Mouse (Mus musculus): ENCODE measurements at regions not wholly inside any gene's neighbourhood (a gene's known extent, or its start where the extent isn't known, plus 50 kb on each side); places are given as distances from the start of the nearest gene placed in this dataset.

GRCm38 (mm10) chr14:80083724-80084123 is 99.8 kb downstream of the Olfm4 start:
- no peak for DNase-seq (ENCODE audit: low spot score)

DNA sequence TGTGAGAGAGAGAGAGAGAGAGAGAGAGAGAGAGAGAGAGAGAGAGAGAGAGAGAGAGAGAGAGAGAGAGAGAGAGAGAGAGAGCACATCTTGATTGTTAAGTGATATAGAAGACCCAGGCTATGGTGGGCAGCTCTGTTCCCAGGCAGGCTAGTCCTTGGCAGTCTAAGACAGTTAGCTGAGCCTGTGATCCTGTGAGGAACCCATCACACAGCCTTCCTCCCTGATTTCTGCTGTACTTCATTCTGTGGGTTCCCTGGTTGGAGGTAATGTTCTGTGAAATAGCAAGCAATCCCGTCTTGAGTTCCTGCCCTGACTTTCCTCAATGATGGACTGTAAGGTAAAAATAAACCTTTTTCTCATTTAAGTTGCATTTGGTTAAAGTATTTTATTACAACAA is 113.4 kb downstream of the Olfm4 start:
- DNase-seq (ENCODE audit: low spot score), result no peak

- DNase-seq (ENCODE audit: low spot score), result no peak
These were observed 129.3 kb downstream of the Olfm4 start for GRCm38 (mm10) chr14:80113115-80113687.

DNA sequence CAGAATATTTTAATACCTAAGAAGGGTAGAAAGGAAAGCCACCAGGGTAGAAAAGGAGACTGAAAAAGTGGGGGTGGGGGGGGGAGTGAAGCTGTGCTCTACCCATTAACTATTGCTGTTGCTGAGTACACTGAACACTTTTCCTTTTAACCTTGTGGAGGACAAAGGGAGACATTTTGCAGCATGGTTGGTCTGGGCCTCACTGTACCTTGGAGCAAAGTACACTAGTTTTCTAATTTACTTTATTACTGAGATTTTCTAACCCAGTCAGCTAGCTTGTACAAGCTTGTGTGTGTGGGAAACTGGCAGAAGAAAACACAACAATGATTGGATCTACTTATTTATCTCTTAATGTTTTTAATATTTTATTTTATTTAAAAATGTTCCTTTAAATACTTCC is 130.4 kb downstream of the Olfm4 start:
- no peak for DNase-seq (ENCODE audit: low spot score)

DNA sequence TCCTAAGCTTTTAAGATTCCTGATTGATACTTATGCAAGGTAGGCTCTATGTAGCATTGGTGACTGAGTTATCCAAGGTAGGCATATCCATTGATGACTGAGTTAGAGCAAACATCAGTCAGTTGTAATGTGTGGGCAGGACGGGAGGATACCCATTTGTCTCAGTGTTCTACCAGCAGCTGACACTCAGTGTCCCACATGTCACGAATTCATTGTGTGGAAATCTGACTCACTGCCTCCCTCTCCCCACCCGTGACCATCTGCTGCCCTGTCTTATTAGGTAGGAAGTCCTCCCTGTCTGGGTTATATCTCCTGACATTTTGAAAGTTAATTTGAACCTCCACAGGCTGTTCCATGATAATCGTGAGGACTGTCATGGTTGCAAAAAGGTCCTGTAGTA is 141.3 kb downstream of the Olfm4 start:
- no peak for DNase-seq (ENCODE audit: low spot score)

- DNase-seq (ENCODE audit: low spot score), result no peak
These were observed 144.3 kb downstream of the Olfm4 start for GRCm38 (mm10) chr14:80128181-80128580.

DNA sequence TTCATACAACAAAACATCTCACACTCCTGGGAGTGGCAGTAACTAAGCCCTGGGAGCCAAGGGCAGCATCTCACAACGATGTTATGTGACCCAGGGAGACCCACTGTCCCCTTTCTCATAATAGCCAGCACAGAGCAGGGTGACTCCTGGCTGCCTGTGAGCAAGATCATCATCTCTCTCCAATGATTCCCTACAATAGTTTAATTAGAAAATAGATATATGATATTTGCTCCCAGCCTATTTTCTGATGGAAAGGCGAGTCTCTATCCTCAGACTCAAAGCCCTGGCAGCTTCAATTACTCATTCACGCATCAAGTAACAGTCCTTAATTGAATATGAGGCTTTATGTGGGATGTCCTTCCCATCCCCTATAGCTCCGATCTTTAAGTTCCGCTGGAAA is 153.7 kb downstream of the Olfm4 start:
- DNase-seq (ENCODE audit: low spot score), result no peak

DNA sequence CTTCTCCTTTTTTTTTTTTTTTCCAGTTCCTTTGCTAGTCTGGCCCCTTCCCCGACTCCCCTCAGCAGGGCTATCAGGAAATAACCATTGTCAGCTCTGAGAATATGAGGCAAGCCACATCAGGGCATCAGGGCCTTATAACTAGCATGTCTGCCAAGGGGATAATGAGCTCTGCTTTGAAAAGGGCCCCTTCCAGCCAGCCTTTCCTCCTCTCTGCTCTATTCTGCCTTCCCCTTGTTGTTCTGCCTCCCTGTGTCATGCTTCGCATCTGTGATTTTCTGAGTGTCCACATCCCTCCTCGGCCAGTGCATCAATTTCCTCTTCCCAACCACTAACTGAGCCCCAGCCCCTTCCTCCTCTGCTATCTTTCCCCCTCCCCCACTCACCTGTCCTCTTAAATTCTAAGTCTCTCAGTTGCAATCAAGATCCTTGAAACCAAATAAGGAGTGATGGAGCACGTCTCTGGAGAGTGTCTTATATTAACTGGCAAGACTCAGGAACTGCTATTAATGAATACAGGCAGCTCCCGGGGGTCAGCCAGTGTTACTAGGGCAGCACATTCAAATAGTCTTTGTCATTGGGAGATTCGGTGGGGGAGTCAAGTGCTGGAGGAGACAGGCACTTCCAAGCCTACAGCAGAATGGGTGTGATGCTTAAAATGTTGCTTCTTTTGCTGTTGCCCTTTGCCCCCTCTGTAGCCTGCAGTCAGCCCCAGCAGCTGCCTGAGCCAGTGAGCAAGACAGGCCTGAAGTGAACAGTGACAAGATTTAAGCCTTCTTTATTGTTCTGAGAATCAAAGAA is 155.3 kb downstream of the Olfm4 start:
- DNase-seq (ENCODE audit: low spot score), result no peak

DNA sequence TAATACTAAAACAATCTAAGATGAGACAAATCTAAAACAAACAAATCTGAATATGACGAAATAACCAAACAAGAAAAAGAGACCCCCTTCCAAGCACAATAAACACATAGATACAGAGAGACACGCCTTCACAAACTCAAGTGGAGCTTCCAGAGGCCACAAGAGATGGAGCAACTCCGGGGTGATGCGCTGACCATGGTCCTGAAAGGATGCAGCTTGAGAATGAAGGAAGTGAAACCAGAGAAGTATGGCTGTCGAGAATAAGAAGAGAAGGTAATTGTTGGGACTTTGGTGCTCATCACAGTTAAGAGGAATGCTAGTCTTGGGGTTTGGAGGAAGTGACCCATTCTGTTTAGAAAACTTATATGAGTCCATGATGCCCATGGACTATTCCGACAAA is 173.1 kb downstream of the Olfm4 start:
- no peak for DNase-seq (ENCODE audit: low spot score)

- no peak for DNase-seq (ENCODE audit: low spot score)
These were observed 185.3 kb downstream of the Olfm4 start for GRCm38 (mm10) chr14:80169211-80169610.

- DNase-seq (ENCODE audit: low spot score), result no peak
These were observed 186.7 kb downstream of the Olfm4 start for GRCm38 (mm10) chr14:80170450-80171180.

GRCm38 (mm10) chr14:80172799-80173484 is 189.1 kb downstream of the Olfm4 start:
- DNase-seq (ENCODE audit: low spot score), result no peak

GRCm38 (mm10) chr14:80176464-80176863 is 192.6 kb downstream of the Olfm4 start:
- DNase-seq (ENCODE audit: low spot score), result no peak

DNA sequence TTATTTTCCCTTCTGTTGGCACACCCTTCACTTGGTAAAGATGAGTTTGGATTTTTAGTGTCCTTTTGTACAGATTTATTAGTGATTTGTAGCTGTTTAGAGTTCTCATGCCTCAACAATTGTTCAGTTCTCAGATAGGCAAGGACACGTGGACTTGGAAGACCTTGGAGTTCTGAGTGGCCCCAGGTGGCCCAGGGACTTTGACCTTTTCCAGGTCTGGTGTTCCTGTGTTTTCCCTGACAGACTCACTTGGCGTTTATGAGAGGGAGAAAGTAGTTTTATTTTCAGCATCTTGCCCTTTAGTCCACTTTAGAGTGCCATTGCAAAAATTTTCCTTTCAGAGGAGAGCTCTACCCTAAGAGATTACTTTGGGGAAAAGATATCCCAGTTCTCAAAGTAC is 211.2 kb downstream of the Olfm4 start:
- no peak for DNase-seq (ENCODE audit: low spot score)

DNA sequence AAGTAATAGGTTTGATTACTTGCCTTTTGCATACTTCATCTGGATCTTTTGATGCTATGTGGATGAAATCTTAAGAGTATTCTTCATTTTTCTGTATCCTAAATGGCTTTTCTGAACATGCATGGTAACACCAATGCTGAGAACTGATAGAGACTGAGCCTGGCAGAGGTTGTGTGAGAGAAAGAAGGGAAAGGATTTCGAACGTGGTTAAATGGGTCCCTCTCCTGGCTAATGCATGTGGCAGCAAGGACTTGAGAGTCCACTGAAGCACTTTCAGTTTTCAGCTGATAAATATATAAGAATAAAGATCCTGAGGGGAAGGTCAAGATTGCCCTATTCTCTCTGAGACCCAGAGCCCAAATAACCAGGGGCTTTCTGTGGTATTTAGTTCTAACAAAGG is 229.0 kb downstream of the Olfm4 start:
- peak; percentile 42 for DNase-seq (ENCODE audit: low spot score)

GRCm38 (mm10) chr14:80213666-80214065 is 229.8 kb downstream of the Olfm4 start:
- peak; percentile 26 for DNase-seq (ENCODE audit: low spot score)

DNA sequence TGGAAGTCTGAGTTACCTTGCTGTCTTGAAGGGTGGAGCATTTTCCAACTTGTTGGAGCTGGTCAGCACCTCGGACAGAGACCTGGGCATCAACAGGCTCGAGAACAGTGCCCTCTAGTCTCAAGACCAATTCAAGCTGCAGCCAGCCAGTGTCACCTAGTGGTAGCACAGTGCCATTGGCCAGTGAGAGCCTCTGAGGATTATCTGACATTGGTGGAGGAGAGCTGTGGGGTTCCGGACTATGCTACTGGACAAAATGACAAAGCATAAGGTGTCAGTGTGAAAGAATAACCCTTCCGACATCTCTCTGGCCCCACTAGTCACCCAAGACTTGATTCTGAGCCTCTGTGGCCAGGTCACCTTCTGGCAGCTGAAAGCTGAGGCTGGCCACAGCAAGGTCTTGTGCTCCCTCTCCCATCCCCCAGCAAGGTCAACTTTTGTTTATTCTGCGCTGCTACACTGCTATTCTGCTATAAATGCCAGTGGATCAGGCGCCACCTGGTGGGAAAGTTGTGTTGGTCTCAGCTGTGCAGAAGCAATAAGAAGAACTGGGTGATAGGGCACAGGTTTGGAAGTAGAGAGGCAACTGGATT is 232.2 kb downstream of the Olfm4 start:
- peak; percentile 41 for DNase-seq (ENCODE audit: low spot score)

- no peak for DNase-seq (ENCODE audit: low spot score)
These were observed 248.2 kb downstream of the Olfm4 start for GRCm38 (mm10) chr14:80232066-80232465.

DNA sequence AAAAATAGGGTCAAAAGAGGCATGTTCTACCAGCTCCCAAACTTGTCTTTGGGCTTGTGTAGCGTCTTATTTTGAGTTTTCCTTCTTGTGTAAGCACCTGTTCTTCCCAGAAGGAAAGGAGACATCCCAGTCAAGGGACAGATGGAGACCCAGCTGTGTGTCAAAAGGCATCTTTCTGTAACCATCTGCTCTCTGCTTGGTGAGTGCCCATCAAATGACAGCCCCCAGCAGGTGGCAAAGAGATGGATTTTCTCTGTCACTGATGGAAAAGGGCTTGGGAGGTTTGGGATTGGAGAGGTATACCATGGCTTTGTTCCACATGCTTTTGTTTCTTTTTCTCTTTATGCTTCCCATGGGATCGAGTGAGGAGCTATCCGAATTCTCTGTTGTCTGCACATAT is 249.1 kb downstream of the Olfm4 start:
- DNase-seq (ENCODE audit: low spot score), result no peak

GRCm38 (mm10) chr14:80237136-80237535 is 253.3 kb downstream of the Olfm4 start:
- no peak for DNase-seq (ENCODE audit: low spot score)

DNA sequence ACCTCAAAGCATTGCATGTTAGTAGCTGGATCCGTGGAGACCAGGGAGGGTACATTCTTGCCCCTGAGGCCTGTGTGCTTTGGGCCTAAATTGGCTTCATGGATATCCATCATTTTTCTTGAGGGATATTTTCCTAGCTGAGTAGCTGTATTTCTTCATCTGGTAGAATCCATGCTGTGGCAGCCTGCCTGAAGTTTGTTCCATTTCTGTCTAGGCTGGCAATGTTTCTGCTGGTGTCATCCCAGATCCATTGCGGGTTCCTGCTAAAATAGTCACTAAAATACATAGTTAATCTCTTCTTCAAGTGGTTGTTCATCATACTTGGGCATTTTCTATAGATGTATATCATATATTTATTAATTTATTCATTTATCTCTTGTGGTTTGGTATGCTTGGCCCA is 253.7 kb downstream of the Olfm4 start:
- no peak for DNase-seq (ENCODE audit: low spot score)

- DNase-seq (ENCODE audit: low spot score), result no peak
These were observed 260.9 kb downstream of the Olfm4 start for GRCm38 (mm10) chr14:80244640-80245302.
